Mouse (Mus musculus) G1E (cell line): ENCODE measurements around the gene Ethe1.

Experiments used
- CTCF ChIP-seq: IDR thresholded peaks from 2 replicates; pipeline ENCODE4 v1.5.1; 2012; ENCODE audit warnings: low read depth, low read length, inconsistent platforms, mixed read lengths
- GATA1 ChIP-seq: IDR thresholded peaks from 2 replicates; pipeline ENCODE4 v1.6.1; 2012; ENCODE audit warnings: borderline replicate concordance, low read length, inconsistent platforms, mixed read lengths
- POLR2AphosphoS5 ChIP-seq: IDR thresholded peaks from 2 replicates; pipeline ENCODE4 v1.6.1; 2012; ENCODE audit warnings: low read depth, low read length, inconsistent platforms; ENCODE audit not compliant: insufficient replicate concordance
- TAL1 ChIP-seq: conservative IDR thresholded peaks from 2 replicates; pipeline ENCODE4 v1.6.1; 2012; ENCODE audit warnings: low read depth, low read length, inconsistent platforms, mixed read lengths

DNA sequence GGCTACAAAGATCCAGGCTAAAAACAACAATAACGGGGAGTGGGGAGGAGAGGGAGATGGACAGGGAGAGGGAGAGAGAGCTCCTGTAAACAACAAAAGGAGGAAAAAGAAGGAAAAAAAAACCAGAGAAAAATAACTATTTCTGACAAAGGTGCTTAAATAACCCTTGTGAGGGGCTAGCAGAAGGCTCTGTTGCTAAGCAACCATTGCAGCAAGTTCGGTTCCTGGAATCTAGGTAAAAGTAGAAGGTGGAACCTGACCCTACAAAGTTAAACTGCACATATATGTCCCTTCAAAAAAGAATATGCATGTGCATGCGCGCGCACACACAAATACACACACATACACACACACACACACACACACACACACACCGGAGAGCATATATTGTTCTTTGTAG is 5.4 kb downstream of the Ethe1 start:
- TF ChIP-seq CTCF (no peak), GATA1 (no peak), TAL1 (no peak), POLR2AphosphoS5 (no peak)
